Mouse (Mus musculus): Measurements from ENCODE around the gene Ldhd. TPM values are rescaled to one million over a fixed set of nuclear protein-coding genes. Genes with fewer than 3 reads are reported as not detected.
A peak's percentile ranks its signal among the peaks of the same experiment; 100 is the strongest.

Gene Ldhd
- total RNA-seq, 2 experiments from 2014 or later, result 10.1 to 10.8 TPM

DNA sequence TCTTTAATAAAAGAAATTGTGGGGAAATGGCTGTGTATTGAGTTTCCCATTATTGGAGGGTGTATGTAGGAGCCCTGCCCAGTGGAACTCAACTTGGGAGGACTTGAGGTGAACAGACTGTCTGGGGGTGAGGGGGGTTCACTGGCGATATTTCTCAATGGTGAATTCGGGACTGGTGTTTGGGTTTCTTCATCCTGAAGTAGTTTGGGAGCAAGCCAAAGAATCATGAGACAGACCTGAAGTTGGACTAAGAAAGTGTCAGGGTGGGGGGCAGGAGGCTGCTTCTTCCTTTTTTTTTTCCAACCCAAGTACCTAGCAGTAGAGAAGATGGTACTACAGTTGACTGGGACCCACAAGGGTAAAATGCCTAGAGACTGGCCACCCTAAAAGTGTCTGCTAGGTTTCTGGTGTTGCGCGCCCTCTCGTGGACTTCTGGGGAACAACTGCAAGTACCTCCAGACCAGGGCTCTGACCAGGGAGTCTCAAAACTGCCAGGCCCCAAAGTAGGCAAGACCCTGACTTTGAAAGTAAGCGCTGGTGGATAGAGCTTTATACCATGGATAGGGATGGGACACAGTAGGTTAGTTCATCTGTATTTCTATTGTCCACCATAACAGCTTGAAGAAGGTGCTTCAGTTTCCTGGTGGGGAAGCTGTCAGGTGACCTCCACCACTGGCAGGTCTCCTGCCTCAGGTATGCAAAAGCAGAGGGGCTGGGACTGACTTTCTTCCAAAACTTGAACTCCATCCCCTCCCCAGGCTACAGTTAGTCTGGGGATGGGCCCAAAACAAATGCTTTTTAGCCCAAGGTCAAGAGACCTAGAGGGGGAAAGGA is 4.3 kb downstream of the Ldhd start:
- H3K27ac ChIP-seq, result peak overlapping the region; percentile 86

DNA sequence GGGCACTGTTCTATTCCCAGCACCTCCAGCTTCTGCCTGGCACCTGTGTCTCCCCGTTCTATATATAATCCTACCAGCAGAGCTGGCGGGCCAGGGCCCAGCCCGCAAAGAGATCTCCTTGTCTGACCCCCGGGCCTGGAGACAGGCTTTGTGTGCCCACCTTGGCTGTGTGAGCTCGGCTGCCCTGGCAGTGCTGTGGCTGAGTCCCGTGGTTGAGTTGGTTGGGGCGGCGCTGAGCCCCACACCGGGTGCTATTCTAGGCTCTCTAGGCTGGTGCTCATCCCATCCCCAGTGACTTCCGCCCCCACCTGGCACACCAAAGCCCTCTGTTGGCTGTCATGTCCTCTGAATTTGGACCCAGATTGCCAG is 5.3 kb downstream of the Ldhd start:
- DNase-seq (ENCODE audit: extremely low spot score in 1 of 2, low spot score in 2 of 2), result no peak
- Histone ChIP-seq H3K4me3 (no peak overlapping the region), H3K27ac (peak overlapping the region; percentile 83)
- TF ChIP-seq CTCF (IDR thresholded peaks at IDR 0.05), result no peak
- intact Hi-C loops (cut with DNase I), result no loop called here

More for the DNA sequence above, 4.3 kb downstream of the Ldhd start:
- no peak overlapping the region for H3K4me3 ChIP-seq
- DNase-seq (ENCODE audit: extremely low spot score in 1 of 2, low spot score in 2 of 2), result peak; percentile 57 to 71
- intact Hi-C loops (cut with DNase I), result loop anchor here (1.0 kb wide), 1 partner anchor 90 kb away; the partner anchor contains the start of gene Znrf1
- TF ChIP-seq CTCF (IDR thresholded peaks at IDR 0.05), result peak; percentile 82

DNA sequence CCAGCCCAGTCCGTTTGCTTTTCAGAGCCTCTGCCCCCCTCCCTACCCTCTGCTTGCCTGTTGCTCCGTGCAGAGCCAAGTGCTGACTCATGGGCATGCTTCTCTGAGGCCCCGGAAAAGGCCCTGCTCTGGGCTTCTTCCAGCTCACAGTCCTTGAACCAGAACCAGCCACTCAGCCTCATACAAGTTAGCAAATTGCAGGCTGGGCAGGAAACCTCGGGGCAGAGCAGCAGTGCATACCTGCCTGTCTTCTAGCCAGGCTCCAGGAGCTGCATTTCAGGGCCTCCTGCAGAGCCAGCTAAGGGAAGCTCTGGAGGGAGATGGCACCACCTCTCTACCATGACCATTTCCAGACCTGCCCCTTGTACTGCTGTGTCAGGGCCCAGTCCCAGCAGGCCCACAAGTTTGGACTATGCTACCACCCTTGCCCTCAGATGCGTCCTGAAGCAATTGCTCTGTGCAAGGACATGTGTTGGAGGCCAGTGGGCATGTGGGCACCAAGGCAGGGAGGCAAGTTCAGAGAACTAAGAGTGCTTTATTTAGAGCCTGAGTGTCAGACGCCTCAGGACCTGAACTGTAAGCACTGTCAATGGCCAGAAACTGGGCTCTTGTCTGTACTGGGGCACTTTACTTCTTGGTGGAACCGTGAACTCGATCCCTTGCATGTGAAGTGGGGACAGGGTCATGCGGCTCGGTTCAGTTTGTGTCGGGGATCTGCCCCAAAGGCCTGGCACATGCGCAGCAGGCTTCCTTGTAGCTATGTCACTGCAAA is 5.9 kb downstream of the Ldhd start:
- Histone ChIP-seq H3K27ac (peak overlapping the region; percentile 83), H3K4me3 (no peak overlapping the region)
- no peak for TF ChIP-seq CTCF (IDR thresholded peaks at IDR 0.05)
- intact Hi-C loops (cut with DNase I), result no loop called here
- peak; percentile 47 to 60 for DNase-seq (ENCODE audit: extremely low spot score in 1 of 2, low spot score in 2 of 2)

DNA sequence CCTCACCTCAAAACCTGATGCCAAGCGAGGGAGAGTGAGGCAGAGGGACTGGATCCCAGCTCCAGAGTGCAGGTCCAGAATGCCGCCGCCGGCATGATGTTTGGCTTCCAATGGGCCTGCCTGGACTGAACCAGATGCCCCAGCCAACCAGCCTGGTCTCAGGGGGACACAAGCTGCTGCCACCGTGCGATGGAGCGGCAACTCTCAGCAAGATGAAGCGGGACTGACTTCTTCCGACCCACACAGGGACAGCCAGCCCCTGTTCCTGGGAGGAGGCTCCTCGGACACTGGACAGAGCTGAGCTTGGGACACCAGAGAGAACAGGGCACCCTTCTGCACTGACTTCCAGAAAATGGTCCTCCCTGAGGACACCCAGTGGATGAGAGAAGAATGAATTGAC is 7.6 kb downstream of the Ldhd start:
- peak; percentile 1 for TF ChIP-seq CTCF (IDR thresholded peaks at IDR 0.05)
- Histone ChIP-seq H3K4me3 (no peak overlapping the region), H3K27ac (no peak overlapping the region)
- no peak for DNase-seq (ENCODE audit: extremely low spot score in 1 of 2, low spot score in 2 of 2)
- intact Hi-C loops (cut with DNase I), result no loop called here

DNA sequence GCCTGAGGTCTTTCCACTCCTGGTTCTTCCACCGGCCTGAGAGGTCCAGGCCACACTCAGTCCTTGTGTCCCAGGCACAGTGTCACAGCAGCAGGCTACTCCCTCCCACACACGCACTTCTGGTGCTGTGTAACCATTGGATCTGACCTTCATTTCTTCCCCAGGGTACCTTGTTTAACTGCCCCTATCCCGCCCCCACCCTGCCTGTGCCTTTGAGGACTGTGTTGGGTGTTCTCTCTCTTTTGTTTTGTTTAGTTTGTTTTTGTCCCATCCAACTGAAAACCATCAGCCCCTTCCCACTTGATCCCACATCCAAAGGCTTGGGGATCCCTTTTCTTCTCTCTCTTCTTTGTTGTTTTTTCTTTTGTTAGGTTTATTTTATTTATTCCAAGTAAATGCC is 8.1 kb downstream of the Ldhd start:
- H3K27ac ChIP-seq, result no peak overlapping the region
- no peak overlapping the region for H3K4me3 ChIP-seq
- no peak for TF ChIP-seq CTCF (IDR thresholded peaks at IDR 0.05)
- no peak for DNase-seq (ENCODE audit: extremely low spot score in 1 of 2, low spot score in 2 of 2)
- intact Hi-C loops (cut with DNase I), result no loop called here

DNA sequence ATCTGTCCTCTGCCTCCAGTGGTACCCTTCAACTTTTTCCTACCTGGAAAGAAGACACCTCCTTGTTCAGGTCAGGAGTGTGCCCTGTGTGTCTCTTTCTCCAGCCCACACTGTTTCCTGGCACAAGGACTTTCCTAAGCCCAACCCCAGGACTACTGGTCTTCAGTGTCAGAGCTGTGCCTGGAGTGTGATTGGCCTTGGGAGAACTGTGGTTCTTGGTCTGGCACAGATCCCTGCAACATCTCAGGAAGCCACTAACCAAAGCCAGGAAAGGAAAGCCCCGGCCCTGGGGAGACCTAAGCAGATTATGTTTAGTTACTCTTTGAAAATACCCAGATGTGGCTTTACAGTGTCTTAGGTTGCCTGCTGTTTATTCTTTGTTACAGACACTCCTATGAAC is 10.2 kb downstream of the Ldhd start:
- intact Hi-C loops (cut with DNase I), result no loop called here
- Histone ChIP-seq H3K4me3 (no peak overlapping the region), H3K27ac (no peak overlapping the region)
- DNase-seq (ENCODE audit: extremely low spot score in 1 of 2, low spot score in 2 of 2), result no peak
- no peak for TF ChIP-seq CTCF (IDR thresholded peaks at IDR 0.05)

DNA sequence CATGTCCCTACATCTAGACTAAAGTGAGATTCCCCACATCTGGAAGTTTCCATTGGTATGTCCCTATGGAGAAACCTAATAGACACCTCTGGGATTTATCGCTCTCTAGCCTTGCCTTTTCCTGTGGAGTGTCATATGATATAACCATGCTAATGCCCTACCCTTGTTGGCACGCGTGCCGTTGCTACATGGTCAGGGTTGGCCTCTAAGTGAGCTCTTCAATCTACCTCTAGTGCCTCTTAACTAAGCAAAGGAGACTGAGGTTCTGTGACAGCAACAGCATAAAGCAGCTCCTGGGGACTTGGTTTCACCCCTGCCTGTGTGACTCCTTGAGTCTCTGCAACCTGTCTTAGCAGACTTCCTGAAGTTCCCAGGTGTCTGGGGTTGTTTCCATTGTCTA is 11.9 kb downstream of the Ldhd start:
- DNase-seq (ENCODE audit: extremely low spot score in 1 of 2, low spot score in 2 of 2), result no peak
- Histone ChIP-seq H3K4me3 (no peak overlapping the region), H3K27ac (no peak overlapping the region)
- intact Hi-C loops (cut with DNase I), result no loop called here
- no peak for TF ChIP-seq CTCF (IDR thresholded peaks at IDR 0.05)

DNA sequence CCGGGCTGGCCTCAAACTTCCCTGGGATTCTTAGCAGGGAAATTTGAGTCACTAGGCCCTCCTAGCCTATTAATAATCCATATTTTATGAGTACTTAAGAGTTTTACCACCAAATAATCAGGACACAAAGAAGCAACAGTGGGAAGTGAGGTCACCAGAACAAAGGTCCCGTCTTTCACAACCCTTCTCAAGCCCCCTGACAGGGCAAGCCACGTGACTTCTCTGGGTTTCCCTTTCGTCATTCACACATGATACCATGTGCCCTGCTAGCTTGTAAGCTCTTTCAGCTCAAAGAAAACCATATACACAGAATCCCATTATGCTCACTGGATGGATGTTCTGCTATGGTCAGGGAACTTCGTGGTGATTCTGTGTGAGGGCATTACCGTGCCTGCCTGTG is 12.4 kb downstream of the Ldhd start:
- H3K27ac ChIP-seq, result no peak overlapping the region
- intact Hi-C loops (cut with DNase I), result no loop called here
- no peak for TF ChIP-seq CTCF (IDR thresholded peaks at IDR 0.05)
- H3K4me3 ChIP-seq, result no peak overlapping the region
- no peak for DNase-seq (ENCODE audit: extremely low spot score in 1 of 2, low spot score in 2 of 2)

DNA sequence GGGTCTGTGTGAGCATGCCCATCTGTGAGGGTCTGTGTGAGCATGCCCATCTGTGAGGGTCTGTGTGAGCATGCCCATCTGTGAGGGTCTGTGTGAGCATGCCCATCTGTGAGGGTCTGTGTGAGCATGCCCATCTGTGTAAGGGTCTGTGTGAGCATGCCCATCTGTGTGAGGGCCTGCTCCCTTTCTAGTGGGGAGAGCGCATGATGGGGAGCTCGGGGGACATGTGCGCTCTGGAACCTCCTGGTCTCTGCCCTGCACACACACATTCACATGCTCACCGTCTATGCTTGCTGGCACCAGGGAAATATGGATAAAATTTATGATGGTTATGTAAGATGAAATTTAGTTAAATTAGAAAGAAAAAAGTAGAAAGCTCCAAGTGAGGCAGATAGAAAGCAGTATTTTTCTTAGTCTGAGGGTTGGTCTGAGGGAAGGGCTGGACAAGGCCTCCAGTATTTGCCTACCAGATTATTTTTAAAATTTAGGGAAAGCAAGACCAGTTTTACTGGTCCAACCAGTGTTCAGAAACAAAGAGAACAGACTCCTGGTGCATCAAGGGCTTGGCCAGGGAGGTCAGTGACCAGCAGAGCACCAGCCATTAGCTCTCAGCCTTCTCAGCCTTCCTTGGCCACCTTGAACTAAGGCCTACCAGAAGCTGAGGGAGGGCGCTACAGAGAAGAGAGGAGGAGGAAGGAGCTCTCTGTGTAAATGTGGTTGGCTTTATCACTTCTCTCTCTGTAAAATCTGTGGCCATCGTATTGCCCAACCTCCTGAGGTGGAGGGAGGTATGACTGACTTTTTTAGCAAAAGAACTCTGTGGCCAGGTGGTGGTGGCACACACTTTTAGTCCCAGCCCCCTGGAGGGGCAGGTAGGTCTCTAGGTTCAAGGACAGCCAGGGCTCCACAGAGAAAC is 15.1 kb downstream of the Ldhd start:
- TF ChIP-seq CTCF (IDR thresholded peaks at IDR 0.05), result no peak
- no peak overlapping the region for H3K27ac ChIP-seq
- intact Hi-C loops (cut with DNase I), result no loop called here

DNA sequence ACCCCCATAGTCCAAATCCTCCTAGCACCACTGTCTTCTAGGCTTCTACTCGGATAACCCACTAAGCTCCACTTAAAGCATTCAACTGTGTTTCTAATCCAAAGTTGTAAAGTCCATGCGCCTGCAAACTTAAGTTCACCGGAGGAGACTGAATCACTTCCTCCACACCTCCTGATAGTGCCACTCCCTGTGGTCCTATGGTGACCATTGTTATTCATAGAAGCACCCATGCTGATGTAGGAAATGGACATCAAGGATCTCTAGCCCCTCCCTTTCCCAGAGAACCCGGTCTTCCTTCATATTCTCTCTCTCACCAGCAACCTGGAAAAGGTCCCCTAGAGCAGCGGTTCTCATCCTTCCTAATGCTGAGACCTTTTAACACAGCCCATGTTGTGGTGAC is 17.0 kb downstream of the Ldhd start:
- intact Hi-C loops (cut with DNase I), result no loop called here

More for the DNA sequence above, 15.1 kb downstream of the Ldhd start:
- no peak overlapping the region for H3K4me3 ChIP-seq
- DNase-seq (ENCODE audit: extremely low spot score in 1 of 2, low spot score in 2 of 2), result no peak

DNA sequence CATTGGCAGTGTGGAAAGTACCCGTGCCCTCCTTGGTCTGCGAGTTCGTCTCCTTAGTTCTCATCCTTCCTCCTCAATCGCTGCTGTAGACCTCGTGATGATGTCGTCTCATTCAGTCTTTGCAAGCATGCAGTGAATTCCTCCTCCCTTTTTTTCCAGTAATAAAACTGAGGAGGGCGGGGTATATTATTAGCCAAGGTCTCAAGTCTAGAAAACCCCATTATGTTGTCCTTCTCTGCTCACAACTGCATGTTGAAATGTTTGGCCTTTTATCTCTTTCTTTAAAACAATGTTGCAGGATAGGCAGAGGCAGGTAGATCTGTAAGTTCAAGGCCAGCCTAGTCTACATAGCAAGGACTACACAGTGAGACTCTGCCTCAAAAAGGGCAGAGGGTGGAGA is 22.8 kb downstream of the Ldhd start:
- no peak for DNase-seq (ENCODE audit: extremely low spot score in 1 of 2, low spot score in 2 of 2)
- no peak overlapping the region for H3K4me3 ChIP-seq
- no peak for TF ChIP-seq CTCF (IDR thresholded peaks at IDR 0.05)
- intact Hi-C loops (cut with DNase I), result no loop called here
- no peak overlapping the region for H3K27ac ChIP-seq

More for the DNA sequence above, 17.0 kb downstream of the Ldhd start:
- H3K27ac ChIP-seq, result 0 out of 2 replicates have a peak overlapping the region, but pooled peaks have one; percentile 8
- no peak for TF ChIP-seq CTCF (IDR thresholded peaks at IDR 0.05)
- no peak for DNase-seq (ENCODE audit: extremely low spot score in 1 of 2, low spot score in 2 of 2)
- no peak overlapping the region for H3K4me3 ChIP-seq

All from left cerebral cortex, adult 2 months (tissue).